Mouse (Mus musculus): ENCODE data around the gene Nap1l2. TPM values are rescaled to one million over a fixed set of nuclear protein-coding genes. Genes with fewer than 3 reads are reported as not detected.

Gene Nap1l2
- polyA plus RNA-seq, 1 experiment from 2014 or later, result 0.05 TPM

Other genes with a start within 250 kb of the Nap1l2 start
- gene Cdx4, start 134.8 kb upstream of the Nap1l2 start, polyA plus RNA-seq (2015; fragmentation: Nextera tagmentation; extraction: Ambion mirVana), result not detected in 2 replicates
- 0.44 and 0.51 TPM in 2 replicates for gene Chic1, start 169.8 kb upstream of the Nap1l2 start, polyA plus RNA-seq (2015; fragmentation: Nextera tagmentation; extraction: Ambion mirVana)
- not detected in 2 replicates for gene Tsx, start 227.8 kb upstream of the Nap1l2 start, polyA plus RNA-seq (2015; fragmentation: Nextera tagmentation; extraction: Ambion mirVana)
- gene Gm26992, start 235.4 kb upstream of the Nap1l2 start, polyA plus RNA-seq (2015; fragmentation: Nextera tagmentation; extraction: Ambion mirVana), result not detected in 2 replicates